Mouse (Mus musculus) embryonic stem cell, embryonic (primary cell): Measurements from ENCODE around the gene Trpm3.

Experiments used
- CTCF ChIA-PET, 4 experiments: fragments of 300-600 bp in 2 of 4; fragments of 350-600 bp in 2 of 4; sonication (Branson Sonifier 250); formaldehyde crosslinking; loops; one replicate each; lab custom pipeline; 2022; ENCODE audit warnings: inconsistent platforms in 2 of 4; lab: Charles Lee
- POLR2A ChIA-PET, 4 experiments: fragments of 300-600 bp in 2 of 4; fragments of 350-600 bp in 2 of 4; sonication (Branson Sonifier 250); formaldehyde crosslinking; loops; one replicate each; lab custom pipeline; 2022; ENCODE audit warnings: antibody characterized with exemption in 4 of 4, inconsistent platforms in 1 of 4; lab: Charles Lee

Gene Trpm3

DNA sequence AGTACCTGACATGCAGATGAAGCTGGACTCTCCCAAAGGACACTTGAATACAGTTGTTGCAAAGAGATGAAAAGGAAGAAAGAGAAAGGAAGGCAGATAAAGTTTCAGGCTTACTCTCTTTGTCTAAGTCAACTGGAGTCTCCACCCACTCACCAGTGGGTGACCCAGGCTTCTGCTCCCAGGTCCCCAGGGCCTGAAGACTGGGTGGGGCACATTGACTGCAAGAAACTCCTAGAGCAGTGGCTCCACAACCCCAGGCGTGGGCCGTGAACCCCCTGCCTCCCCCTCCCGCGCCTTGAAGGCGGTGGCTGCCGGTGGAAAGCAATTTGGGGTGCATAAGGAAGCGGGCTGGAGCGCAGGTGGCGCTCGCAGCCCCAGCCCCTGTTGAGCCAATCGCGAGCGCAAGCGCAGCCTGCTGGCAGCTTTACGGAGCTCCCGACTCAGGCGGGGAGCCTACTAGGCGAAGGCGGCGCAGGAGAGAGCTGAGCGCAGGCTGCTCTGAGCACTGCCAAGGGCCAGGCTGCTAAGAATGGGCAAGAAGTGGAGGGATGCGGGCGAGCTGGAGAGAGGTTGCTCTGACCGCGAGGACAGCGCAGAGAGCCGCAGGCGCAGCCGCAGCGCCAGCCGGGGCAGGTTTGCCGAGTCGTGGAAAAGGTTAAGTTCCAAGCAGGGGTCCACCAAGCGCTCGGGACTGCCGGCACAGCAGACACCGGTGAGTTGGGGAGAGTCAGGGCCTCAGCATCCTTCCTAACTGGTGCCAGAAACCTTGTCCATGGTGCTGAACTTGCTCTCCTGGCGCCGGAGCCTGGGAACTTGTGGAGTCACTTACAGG, at the start of gene Trpm3:
TSS of gene Trpm3 (plus strand) at position 457 of the 832 bp plus-strand sequence.
- CTCF ChIA-PET: interaction anchor here in 1 of 4 experiments (0.5 kb wide), 1 partner anchor 361 kb away, joined by 3 read pairs; the partner anchor contains the start of gene Cemip2
- POLR2A ChIA-PET: interaction anchor here in 1 of 4 experiments (1.5 kb wide), 1 partner anchor 354 kb away, joined by 4 read pairs; no protein-coding TSS in a partner anchor

GRCm38 (mm10) chr19:22100582-22100981, 38.3 kb upstream of the Trpm3 start:
- CTCF ChIA-PET: no interaction called here

GRCm38 (mm10) chr19:22103865-22104264, 35.0 kb upstream of the Trpm3 start:
- POLR2A ChIA-PET: interaction anchor here in 1 of 4 experiments (0.6 kb wide), 1 partner anchor 972 kb away, joined by 4 read pairs; no protein-coding TSS in a partner anchor
- CTCF ChIA-PET: interaction anchor here in 1 of 4 experiments (0.5 kb wide), 1 partner anchor 147 kb away, joined by 3 read pairs; no protein-coding TSS in a partner anchor

More at GRCm38 (mm10) chr19:22100582-22100981, 38.3 kb upstream of the Trpm3 start:
- POLR2A ChIA-PET: interaction anchor here in 2 of 4 experiments (0.5 to 1.7 kb wide), 4 partner anchors 10 to 105 kb away, joined by 3 to 5 read pairs (median 4); no protein-coding TSS in a partner anchor

DNA sequence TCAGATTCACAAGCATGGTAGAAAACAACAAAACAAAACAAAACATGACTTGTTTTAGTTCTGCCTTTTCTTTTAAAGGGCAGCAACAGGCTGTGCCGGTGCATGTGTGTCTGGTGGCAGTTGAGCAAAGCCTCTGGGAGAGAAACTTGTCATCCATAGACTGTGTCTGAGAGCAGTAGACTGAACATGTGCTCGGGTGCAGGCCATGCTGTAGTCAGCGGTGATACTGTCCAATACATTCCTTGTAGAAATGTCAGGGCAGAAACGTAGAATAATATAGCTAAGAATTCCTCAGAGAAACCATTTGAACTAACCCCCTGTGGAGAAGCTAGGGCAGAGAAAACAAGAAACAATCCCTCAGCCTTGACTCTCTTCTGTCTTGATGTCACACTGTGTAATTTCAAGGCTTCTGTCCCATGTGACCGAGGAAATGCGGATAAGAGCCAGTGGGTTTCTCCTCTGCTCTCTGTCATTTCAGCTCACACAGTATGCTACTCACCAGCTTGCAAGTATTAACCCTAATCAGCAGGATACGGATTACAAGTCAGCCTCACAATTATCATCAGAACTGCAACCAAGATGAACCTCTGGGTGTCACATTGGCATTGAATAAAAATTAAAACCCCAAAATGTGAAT, 33.9 kb upstream of the Trpm3 start:
- POLR2A ChIA-PET: no interaction called here
- CTCF ChIA-PET: no interaction called here

- POLR2A ChIA-PET: no interaction called here
- CTCF ChIA-PET: no interaction called here
Measured at GRCm38 (mm10) chr19:22105648-22106047, 33.2 kb upstream of the Trpm3 start.

- POLR2A ChIA-PET: interaction anchor here in 1 of 4 experiments (0.7 kb wide), 1 partner anchor 194 kb away, joined by 3 read pairs; no protein-coding TSS in a partner anchor
- CTCF ChIA-PET: no interaction called here
Measured at GRCm38 (mm10) chr19:22108893-22109463, 29.9 kb upstream of the Trpm3 start.

- POLR2A ChIA-PET: interaction anchor here in 1 of 4 experiments (0.6 kb wide), 1 partner anchor 86 kb away, joined by 3 read pairs; no protein-coding TSS in a partner anchor
- CTCF ChIA-PET: interaction anchor here in 1 of 4 experiments (0.6 kb wide), 1 partner anchor 344 kb away, joined by 3 read pairs; no protein-coding TSS in a partner anchor
Measured at GRCm38 (mm10) chr19:22120976-22121375, 17.9 kb upstream of the Trpm3 start.

DNA sequence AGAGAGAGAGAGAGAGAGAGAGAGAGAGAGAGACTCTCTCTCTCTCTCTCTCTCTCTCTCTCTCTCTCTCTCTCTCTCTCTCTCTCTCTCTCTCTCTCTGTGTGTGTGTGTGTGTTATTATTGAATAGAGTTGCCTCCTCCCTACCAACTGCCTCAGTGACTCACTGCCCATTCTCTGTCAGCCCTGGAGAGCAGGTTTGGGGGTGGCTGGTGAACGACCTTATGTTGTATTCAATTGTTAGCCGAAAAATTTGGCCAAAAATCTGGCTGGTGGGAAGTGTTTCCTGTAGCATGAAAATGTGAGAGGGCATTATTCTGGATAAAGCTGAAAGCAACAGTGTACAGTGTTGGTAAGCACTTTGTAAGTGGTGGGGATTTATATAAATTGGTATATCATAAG, 17.2 kb upstream of the Trpm3 start:
- POLR2A ChIA-PET: interaction anchor here in 1 of 4 experiments (0.6 kb wide), 1 partner anchor 85 kb away, joined by 3 read pairs; no protein-coding TSS in a partner anchor
- CTCF ChIA-PET: no interaction called here

DNA sequence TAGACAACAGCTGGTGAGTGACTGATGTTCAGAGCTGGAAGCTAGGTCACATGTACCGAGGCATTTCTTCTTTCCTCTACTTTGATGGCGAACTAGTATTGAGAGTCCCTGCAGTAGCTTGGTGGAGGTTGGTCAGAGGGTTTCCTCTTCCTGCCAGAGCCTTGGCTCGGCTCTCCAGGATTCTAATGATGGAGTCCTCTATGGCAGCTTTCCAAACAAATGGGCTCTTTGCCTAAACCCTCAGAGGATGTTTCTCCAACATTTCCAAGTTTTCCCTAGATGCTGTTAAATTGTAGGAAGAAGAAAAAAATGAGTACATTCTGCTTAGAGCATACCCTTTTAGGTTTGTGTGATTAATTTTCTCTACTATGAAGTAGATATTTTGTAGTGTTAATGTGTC, 6.2 kb upstream of the Trpm3 start:
- ChIA-PET POLR2A (no interaction called here), CTCF (no interaction called here)

GRCm38 (mm10) chr19:22178549-22178948, 39.7 kb downstream of the Trpm3 start:
- POLR2A ChIA-PET: no interaction called here

GRCm38 (mm10) chr19:22179017-22179416, 40.2 kb downstream of the Trpm3 start:
- CTCF ChIA-PET: no interaction called here
- POLR2A ChIA-PET: no interaction called here

More at GRCm38 (mm10) chr19:22178549-22178948, 39.7 kb downstream of the Trpm3 start:
- CTCF ChIA-PET: no interaction called here

DNA sequence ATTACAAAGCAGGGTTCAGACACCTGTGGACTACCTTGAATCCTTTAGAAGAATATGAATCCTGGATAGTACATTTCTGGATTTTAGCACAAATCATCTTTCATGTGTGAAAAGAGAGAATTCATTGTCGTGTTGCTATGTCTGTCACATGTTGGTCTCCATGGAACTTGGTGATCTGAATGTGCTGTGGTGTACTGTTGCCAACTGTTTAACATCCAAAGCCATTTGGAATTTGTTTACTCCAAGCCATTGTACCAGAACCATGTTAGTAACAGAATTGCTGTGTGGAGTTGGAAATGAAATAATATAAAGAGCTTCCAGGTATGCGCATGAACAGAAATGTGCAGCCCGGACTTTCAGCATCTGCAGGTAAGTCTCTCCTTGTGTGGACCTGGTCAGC, 41.3 kb downstream of the Trpm3 start:
- POLR2A ChIA-PET: no interaction called here
- CTCF ChIA-PET: no interaction called here

DNA sequence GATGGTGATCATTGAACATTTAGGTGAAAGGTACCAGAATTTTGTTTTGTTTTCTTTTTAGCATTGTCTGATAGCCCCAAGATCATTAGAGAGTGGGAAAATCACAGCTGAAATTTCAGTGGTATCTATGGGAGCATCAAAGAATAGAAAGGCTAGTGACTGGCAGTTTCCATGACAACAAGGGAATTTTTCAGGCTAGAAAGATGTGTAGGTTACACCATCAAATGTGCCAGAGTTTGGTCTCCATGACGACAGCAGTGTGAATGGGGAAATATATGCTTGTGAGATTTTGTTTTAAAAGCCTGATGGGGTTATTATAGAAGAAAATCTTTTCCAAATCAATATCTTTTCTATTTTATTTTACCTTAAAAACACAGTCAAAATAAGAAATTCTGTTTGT, 50.9 kb downstream of the Trpm3 start:
- POLR2A ChIA-PET: no interaction called here

GRCm38 (mm10) chr19:22222520-22222919, 83.7 kb downstream of the Trpm3 start:
- ChIA-PET CTCF (no interaction called here), POLR2A (no interaction called here)

More for the DNA sequence above, 50.9 kb downstream of the Trpm3 start:
- CTCF ChIA-PET: no interaction called here

DNA sequence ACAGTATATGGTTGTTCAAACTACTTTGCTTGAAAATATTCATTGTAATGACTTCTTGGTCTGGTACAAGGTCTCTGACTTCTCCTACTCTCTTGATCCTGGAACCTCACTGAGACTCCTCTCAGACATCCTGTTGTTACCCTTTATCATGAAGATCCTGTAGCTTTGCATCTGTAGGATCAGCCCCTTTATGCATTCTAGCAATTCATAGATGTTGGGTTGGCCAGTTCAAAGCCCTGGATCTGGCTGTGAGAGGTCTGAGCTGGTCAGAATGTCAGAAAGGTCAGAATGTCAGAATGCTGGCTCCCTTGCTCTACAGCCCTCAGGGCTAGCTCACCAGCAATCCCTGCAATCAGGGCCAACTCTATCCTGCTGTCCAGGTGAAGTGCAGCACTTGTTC, 95.3 kb downstream of the Trpm3 start:
- ChIA-PET CTCF (interaction anchor here in 2 of 4 experiments (0.6 kb wide), 2 partner anchors 189 to 1698 kb away, joined by 3 read pairs; no protein-coding TSS in a partner anchor), POLR2A (interaction anchor here in 3 of 4 experiments (0.6 to 1.6 kb wide), 9 partner anchors 12 to 825 kb away, joined by 3 to 6 read pairs (median 3); partner anchors contain the start of gene Cemip2 (in 1 of the 3))

GRCm38 (mm10) chr19:22249076-22249475, 110.2 kb downstream of the Trpm3 start:
- POLR2A ChIA-PET: interaction anchor here in 1 of 4 experiments (1.2 kb wide), 1 partner anchor 15 kb away, joined by 3 read pairs; no protein-coding TSS in a partner anchor
- CTCF ChIA-PET: no interaction called here

GRCm38 (mm10) chr19:22272916-22273315, 134.1 kb downstream of the Trpm3 start:
- POLR2A ChIA-PET: no interaction called here
- CTCF ChIA-PET: no interaction called here

DNA sequence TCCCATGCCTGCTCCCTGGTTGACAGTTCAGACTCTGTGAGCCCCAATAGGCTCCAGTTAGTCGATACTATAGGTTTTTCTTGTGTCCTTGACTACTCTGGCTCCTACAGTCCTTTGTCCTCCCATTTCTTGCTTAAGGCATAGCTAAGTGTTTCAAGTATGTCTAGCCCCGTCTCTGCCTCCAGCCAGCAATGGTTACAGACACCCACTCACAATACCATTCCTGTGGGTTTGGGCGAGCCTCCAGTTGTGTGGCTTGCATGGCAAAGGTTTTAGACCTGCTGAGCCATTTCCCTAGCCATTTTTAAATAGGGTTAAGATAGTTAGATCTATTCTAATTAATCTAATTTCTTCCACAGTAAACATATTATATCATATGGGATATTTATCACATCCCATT, 145.8 kb downstream of the Trpm3 start:
- ChIA-PET CTCF (no interaction called here), POLR2A (interaction anchor here in 1 of 4 experiments (0.5 kb wide), 1 partner anchor 50 kb away, joined by 4 read pairs; no protein-coding TSS in a partner anchor)

GRCm38 (mm10) chr19:22292671-22293070, 153.8 kb downstream of the Trpm3 start:
- POLR2A ChIA-PET: no interaction called here
- CTCF ChIA-PET: no interaction called here
